Mouse (Mus musculus): ENCODE data around the gene Slc1a2.

DNA sequence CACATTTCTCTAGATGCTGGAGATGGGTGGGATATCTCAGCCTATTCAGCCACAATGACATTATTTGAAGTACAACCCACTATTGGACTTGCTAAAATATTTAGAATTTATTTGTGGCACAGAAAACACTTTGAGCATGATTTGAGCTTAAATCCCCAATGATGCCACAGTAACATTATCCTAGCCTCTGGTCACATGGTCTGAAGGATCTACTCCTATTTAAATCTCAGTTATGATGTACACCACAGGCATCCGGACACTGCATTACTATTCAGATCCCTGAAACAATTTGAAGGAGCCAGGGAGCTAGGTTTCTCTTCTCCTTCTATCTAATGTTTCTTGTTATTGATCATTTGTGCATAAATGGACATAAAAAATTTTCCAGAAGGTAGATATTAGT, 143.4 kb downstream of the Slc1a2 start:
- TF ChIP-seq CTCF (conservative IDR thresholded peaks at IDR 0.05 in 1 of 2, IDR thresholded peaks at IDR 0.05 in 1 of 2; ENCODE audit: low read depth in 2 of 2, low read length in 2 of 2), result no peak
- TF ChIP-seq SIN3A (IDR thresholded peaks at IDR 0.05; ENCODE audit: low read length), result no peak
- TF ChIP-seq POLR2A (IDR thresholded peaks at IDR 0.05; ENCODE audit: low read depth, low read length), result no peak
- TF ChIP-seq PAX5 (IDR thresholded peaks at IDR 0.05; ENCODE audit: low read length), result no peak
- no peak for TF ChIP-seq BHLHE40 (IDR thresholded peaks at IDR 0.05; ENCODE audit: low read depth, low read length)
- TF ChIP-seq TCF12 (IDR thresholded peaks at IDR 0.05; ENCODE audit: low read depth, low read length), result no peak
- no peak for TF ChIP-seq MYC (IDR thresholded peaks at IDR 0.05; ENCODE audit: low read depth, low read length)
- TF ChIP-seq ZMIZ1 (IDR thresholded peaks at IDR 0.05; ENCODE audit: low read depth, low read length), result no peak
- no peak for TF ChIP-seq JUND (conservative IDR thresholded peaks at IDR 0.05; ENCODE audit: low read depth, low read length)
- no peak for TF ChIP-seq ZNF384 (IDR thresholded peaks at IDR 0.05; ENCODE audit: low read depth, low read length)
- no peak for TF ChIP-seq MXI1 (IDR thresholded peaks at IDR 0.05; ENCODE audit: low read depth, low read length)
- TF ChIP-seq GABPA (IDR thresholded peaks at IDR 0.05; ENCODE audit: insufficient replicate concordance, low read depth, low read length), result no peak
- TF ChIP-seq CHD1 (IDR thresholded peaks at IDR 0.05; ENCODE audit: low read depth, low read length), result no peak
